Mouse (Mus musculus): ENCODE results near the gene Ccdc85c. TPM values are rescaled to one million over a fixed set of nuclear protein-coding genes. Genes with fewer than 3 reads are reported as not detected.

The Ccdc85c gene
- 14.5 and 15.8 TPM in 2 replicates for polyA plus RNA-seq (2015; fragmentation: Nextera tagmentation; extraction: Ambion mirVana)

- Histone ChIP-seq H3K9ac (peak within 1 kb of the TSS; percentile 94), H3K4me1 (replicated peaks) (peaks cover 77% of the 10 kb centered on the region), H3K4me2 (peak within 1 kb of the TSS; percentile 89), H3K4me3 (peak within 1 kb of the TSS; percentile 85), H3K27ac (replicated peaks) (peak within 1 kb of the TSS; percentile 99), H3K27me3 (no peaks in the 10 kb centered on the region), H3K9me3 (no peaks in the 10 kb centered on the region), H3K36me3 (peaks cover 2% of the 10 kb centered on the region; the same call in 1 of the 2 replicates)
- under 1% methylated on average over 114 of the region's 120 CpGs for WGBS
- no peak; the same call in 1 of the 2 replicates for ATAC-seq (ENCODE audit: low read depth)
Measured at GRCm38 (mm10) chr12:108274661-108275507, at the start of gene Ccdc85c. Gene Ccdc85c, minus strand, starts transcription at chr12:108275425.

GRCm38 (mm10) chr12:108320096-108320495 is 44.9 kb upstream of the Ccdc85c start:
- Histone ChIP-seq H3K4me1 (replicated peaks) (peaks cover 47% of the 10 kb centered on the region), H3K27me3 (peaks cover 48% of the 10 kb centered on the region), H3K27ac (replicated peaks) (peak overlapping the region; percentile 52), H3K4me2 (no peak overlapping the region), H3K36me3 (no peaks in the 10 kb centered on the region), H3K9ac (no peak overlapping the region), H3K9me3 (no peaks in the 10 kb centered on the region), H3K4me3 (no peak overlapping the region)
- 7% methylated on average over 8 of the region's 8 CpGs for WGBS
- ATAC-seq (ENCODE audit: low read depth): no peak

- Histone ChIP-seq H3K4me2 (peak overlapping the region; percentile 42), H3K36me3 (no peaks in the 10 kb centered on the region), H3K27me3 (peaks cover 48% of the 10 kb centered on the region), H3K9ac (no peak overlapping the region), H3K27ac (replicated peaks) (no peak overlapping the region), H3K4me1 (replicated peaks) (peaks cover 47% of the 10 kb centered on the region), H3K4me3 (peak overlapping the region; percentile 13; the same call in 1 of the 2 replicates), H3K9me3 (no peaks in the 10 kb centered on the region)
- WGBS: 21% methylated on average over 37 of the region's 37 CpGs
- ATAC-seq (ENCODE audit: low read depth): no peak
Measured at GRCm38 (mm10) chr12:108318499-108318898, 43.3 kb upstream of the Ccdc85c start.

- Histone ChIP-seq H3K4me1 (replicated peaks) (peaks cover 48% of the 10 kb centered on the region), H3K9me3 (no peaks in the 10 kb centered on the region), H3K27me3 (peaks cover 48% of the 10 kb centered on the region), H3K4me2 (peak overlapping the region; percentile 42), H3K4me3 (peak overlapping the region; percentile 13; the same call in 1 of the 2 replicates), H3K27ac (replicated peaks) (no peak overlapping the region), H3K36me3 (no peaks in the 10 kb centered on the region), H3K9ac (no peak overlapping the region)
- no peak for ATAC-seq (ENCODE audit: low read depth)
- 20% methylated on average over 18 of the region's 18 CpGs for WGBS
Measured at GRCm38 (mm10) chr12:108317826-108318430, 42.7 kb upstream of the Ccdc85c start.

GRCm38 (mm10) chr12:108317201-108317738 is 42.0 kb upstream of the Ccdc85c start:
- Histone ChIP-seq H3K27ac (replicated peaks) (no peak overlapping the region), H3K4me3 (no peak overlapping the region), H3K9me3 (no peaks in the 10 kb centered on the region), H3K4me1 (replicated peaks) (peaks cover 54% of the 10 kb centered on the region), H3K4me2 (no peak overlapping the region), H3K27me3 (peaks cover 48% of the 10 kb centered on the region), H3K9ac (0 out of 2 replicates have a peak overlapping the region, but pooled peaks have one; percentile 47), H3K36me3 (no peaks in the 10 kb centered on the region)
- 4% methylated on average over 9 of the region's 9 CpGs for WGBS
- no peak for ATAC-seq (ENCODE audit: low read depth)

- H3K9ac ChIP-seq: 0 out of 2 replicates have a peak overlapping the region, but pooled peaks have one; percentile 47
- WGBS: 37% methylated on average over 6 of the region's 6 CpGs
- H3K4me2 ChIP-seq: no peak overlapping the region
- no peak overlapping the region for H3K27ac ChIP-seq (replicated peaks)
- peaks cover 52% of the 10 kb centered on the region for H3K4me1 ChIP-seq (replicated peaks)
- H3K27me3 ChIP-seq: peaks cover 48% of the 10 kb centered on the region
- no peak for ATAC-seq (ENCODE audit: low read depth)
- H3K4me3 ChIP-seq: no peak overlapping the region
- no peaks in the 10 kb centered on the region for H3K36me3 ChIP-seq
- H3K9me3 ChIP-seq: no peaks in the 10 kb centered on the region
Measured at GRCm38 (mm10) chr12:108316655-108317054, 41.4 kb upstream of the Ccdc85c start.

GRCm38 (mm10) chr12:108315818-108316217 is 40.6 kb upstream of the Ccdc85c start:
- Histone ChIP-seq H3K36me3 (no peaks in the 10 kb centered on the region), H3K9ac (no peak overlapping the region), H3K4me2 (no peak overlapping the region), H3K27ac (replicated peaks) (no peak overlapping the region), H3K9me3 (no peaks in the 10 kb centered on the region), H3K4me1 (replicated peaks) (peaks cover 44% of the 10 kb centered on the region), H3K27me3 (peaks cover 48% of the 10 kb centered on the region), H3K4me3 (no peak overlapping the region)
- WGBS: 50% methylated on average over 10 of the region's 10 CpGs
- no peak for ATAC-seq (ENCODE audit: low read depth)

- peaks cover 26% of the 10 kb centered on the region for H3K4me1 ChIP-seq (replicated peaks)
- H3K4me3 ChIP-seq: no peak overlapping the region
- H3K9ac ChIP-seq: no peak overlapping the region
- H3K36me3 ChIP-seq: no peaks in the 10 kb centered on the region
- no peaks in the 10 kb centered on the region for H3K9me3 ChIP-seq
- WGBS: 78% methylated on average over 1 of the region's 1 CpGs
- peaks cover 26% of the 10 kb centered on the region for H3K27me3 ChIP-seq
- ATAC-seq (ENCODE audit: low read depth): no peak
- no peak overlapping the region for H3K4me2 ChIP-seq
- no peak overlapping the region for H3K27ac ChIP-seq (replicated peaks)
Measured at GRCm38 (mm10) chr12:108313244-108313772, 38.1 kb upstream of the Ccdc85c start.

- Histone ChIP-seq H3K4me3 (no peak overlapping the region), H3K4me1 (replicated peaks) (peaks cover 20% of the 10 kb centered on the region), H3K4me2 (no peak overlapping the region), H3K27me3 (peaks cover 17% of the 10 kb centered on the region), H3K9ac (no peak overlapping the region), H3K36me3 (no peaks in the 10 kb centered on the region), H3K27ac (replicated peaks) (no peak overlapping the region), H3K9me3 (no peaks in the 10 kb centered on the region)
- 30% methylated on average over 6 of the region's 6 CpGs for WGBS
- ATAC-seq (ENCODE audit: low read depth): no peak
Measured at GRCm38 (mm10) chr12:108312432-108312851, 37.2 kb upstream of the Ccdc85c start.

GRCm38 (mm10) chr12:108311741-108312290 is 36.6 kb upstream of the Ccdc85c start:
- ATAC-seq (ENCODE audit: low read depth): no peak
- Histone ChIP-seq H3K4me1 (replicated peaks) (peaks cover 15% of the 10 kb centered on the region), H3K4me3 (no peak overlapping the region), H3K27me3 (peaks cover 12% of the 10 kb centered on the region), H3K27ac (replicated peaks) (no peak overlapping the region), H3K9ac (no peak overlapping the region), H3K9me3 (no peaks in the 10 kb centered on the region), H3K36me3 (no peaks in the 10 kb centered on the region), H3K4me2 (no peak overlapping the region)
- 92% methylated on average over 27 of the region's 27 CpGs for WGBS

GRCm38 (mm10) chr12:108310456-108311027 is 35.3 kb upstream of the Ccdc85c start:
- H3K36me3 ChIP-seq: no peaks in the 10 kb centered on the region
- 77% methylated on average over 7 of the region's 7 CpGs for WGBS
- H3K9ac ChIP-seq: no peak overlapping the region
- no peak overlapping the region for H3K4me3 ChIP-seq
- H3K4me1 ChIP-seq (replicated peaks): peaks cover 21% of the 10 kb centered on the region
- no peaks in the 10 kb centered on the region for H3K9me3 ChIP-seq
- H3K27ac ChIP-seq (replicated peaks): no peak overlapping the region
- peaks cover 3% of the 10 kb centered on the region; the same call in 1 of the 2 replicates for H3K27me3 ChIP-seq
- ATAC-seq (ENCODE audit: low read depth): no peak
- H3K4me2 ChIP-seq: no peak overlapping the region

All from neural tube, embryonic 13.5 days (tissue).